Mouse (Mus musculus) left cerebral cortex, postnatal 4 days (tissue): Measurements from ENCODE around the gene Atp6v1g1. TPM values are rescaled to one million over a fixed set of nuclear protein-coding genes. Genes with fewer than 3 reads are reported as not detected.

ENCODE experiments used
- DNase-seq: peaks from one replicate; pipeline ENCODE4 v3.0.0-alpha.2; 2022
- intact Hi-C: fragments of 180-260 bp; cut with DNase I; formaldehyde crosslinking; loops from one replicate; pipeline ENCODE4 v1.15.1; 2025
- total RNA-seq, 2 experiments: library from RNA; stranded (reverse); gene quantifications; 2 replicates each; pipeline ENCODE4 v1.2.3; 2021

The Atp6v1g1 gene
- total RNA-seq, 2 experiments from 2014 or later, result 142 to 154 TPM

DNA sequence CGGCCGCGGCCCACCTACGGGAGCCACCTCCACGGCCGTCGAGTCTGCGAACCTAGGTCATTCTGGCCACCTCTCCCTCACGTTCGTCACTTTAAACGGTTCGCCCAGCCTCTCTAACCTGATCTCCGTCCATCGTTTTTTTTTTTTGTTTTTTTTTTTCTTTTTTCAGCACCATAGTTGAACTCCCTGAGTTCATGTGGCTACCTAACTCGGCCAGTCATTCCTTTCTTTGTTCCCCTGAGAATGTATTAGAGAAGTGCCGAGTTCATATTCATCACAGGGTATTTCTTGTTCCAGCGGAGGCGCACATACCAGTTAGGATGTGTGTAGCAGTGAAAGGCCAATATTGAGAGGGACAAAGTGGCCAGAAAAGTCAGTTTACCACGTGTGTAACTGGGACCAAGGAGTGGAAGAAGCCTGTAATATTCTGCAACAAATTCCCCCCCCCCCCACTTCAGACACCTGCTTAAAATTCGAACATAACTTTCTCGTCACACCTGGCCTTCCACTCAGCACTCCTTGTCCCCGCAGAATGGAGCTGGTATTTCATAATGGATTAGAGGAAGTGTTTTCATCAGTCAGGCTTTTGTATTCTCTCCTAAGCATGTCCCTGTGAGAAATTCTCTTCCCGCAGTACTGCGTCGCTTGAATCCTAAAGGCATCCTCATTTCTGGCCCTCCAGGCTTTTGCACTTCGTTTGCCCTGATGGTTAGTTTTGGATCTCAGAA is 823 bp downstream of the Atp6v1g1 start:
- DNase-seq, result no peak
- intact Hi-C loops, result no loop called here

DNA sequence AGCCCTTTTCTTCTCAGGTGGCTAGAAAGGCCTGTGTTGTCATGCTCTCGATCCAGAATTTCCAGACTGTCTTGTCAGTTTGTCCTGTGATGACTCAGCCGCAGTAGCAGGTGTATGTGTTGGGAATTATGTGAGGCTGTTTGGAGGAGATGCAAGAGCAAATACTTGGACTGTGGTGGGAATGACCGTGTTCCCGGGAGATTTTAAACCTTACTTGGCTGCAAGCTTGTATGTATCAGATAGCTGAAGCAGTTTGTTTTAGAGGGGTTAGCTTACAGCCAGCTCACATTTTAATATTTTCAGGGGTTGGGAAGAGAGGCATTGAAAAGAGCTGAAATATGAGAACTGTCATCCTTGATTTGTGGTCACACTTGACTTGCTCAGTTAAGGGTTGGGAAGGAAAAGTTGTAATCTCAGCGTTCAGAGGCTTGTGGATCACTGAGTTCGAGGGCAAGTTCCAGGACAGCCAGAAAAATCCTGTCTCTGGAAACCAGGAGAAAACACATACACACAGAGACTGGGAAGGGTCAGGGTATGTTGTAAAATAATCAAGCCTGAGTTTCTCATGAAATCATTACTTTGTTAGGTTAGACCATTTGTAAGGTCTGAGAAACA is 2.0 kb downstream of the Atp6v1g1 start:
- no peak for DNase-seq
- intact Hi-C loops, result no loop called here

DNA sequence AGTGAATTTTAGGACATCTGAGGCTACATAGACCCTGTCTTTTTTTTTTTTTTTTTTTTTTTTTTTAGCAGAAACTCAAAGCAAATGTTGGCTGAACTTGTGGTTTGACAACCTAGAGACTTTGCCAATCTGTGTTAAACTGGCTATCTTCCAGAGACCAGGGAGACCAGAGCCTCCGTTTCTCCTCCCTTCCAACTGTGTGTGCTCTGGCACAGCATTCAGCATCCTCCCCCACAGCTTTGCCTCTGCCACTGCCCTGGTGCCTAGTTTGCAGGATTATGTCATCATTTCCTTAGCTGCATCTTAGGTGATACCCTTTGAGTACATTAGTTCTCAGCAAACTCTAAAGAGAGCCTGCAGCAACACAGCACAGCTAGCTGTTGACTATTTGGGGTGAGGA is 3.2 kb downstream of the Atp6v1g1 start:
- intact Hi-C loops, result no loop called here
- DNase-seq, result no peak

DNA sequence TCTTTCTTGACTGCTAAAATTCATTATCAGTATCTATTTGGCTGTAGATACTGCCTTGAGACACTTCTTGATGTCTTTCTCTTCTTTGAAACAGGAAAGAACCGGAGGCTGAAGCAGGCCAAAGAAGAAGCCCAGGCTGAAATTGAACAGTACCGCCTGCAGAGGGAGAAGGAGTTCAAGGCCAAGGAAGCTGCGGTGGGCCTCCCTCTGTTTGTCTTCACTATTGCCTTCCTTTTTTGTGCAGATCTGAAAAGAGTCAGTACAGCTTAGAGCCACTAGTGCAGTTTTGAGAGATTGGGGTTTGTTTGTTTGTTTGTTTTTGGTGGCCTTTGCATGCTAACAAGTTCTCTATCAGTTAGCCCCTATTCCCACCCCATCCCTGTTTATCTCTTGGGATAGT is 3.9 kb downstream of the Atp6v1g1 start:
- DNase-seq, result no peak
- intact Hi-C loops, result no loop called here

DNA sequence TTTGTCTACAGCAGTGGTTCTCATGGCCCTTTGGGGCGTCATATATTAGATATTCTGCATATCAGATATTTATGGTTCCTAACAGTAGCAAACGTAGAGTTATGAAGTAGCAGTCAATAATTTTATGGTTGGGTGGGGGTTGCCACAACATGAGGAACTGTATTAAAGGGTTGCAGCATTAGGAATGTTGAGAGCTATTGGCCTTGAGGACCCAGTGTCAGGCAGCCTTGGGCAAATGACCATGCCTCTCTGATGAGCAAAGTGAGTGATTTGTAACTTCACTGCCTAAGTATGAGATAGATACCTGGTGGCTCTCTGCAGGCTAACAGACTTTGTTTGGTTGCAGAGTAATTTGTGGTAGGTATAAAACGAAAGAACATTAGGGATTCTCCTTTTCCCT is 6.3 kb downstream of the Atp6v1g1 start:
- DNase-seq, result no peak
- intact Hi-C loops, result no loop called here

DNA sequence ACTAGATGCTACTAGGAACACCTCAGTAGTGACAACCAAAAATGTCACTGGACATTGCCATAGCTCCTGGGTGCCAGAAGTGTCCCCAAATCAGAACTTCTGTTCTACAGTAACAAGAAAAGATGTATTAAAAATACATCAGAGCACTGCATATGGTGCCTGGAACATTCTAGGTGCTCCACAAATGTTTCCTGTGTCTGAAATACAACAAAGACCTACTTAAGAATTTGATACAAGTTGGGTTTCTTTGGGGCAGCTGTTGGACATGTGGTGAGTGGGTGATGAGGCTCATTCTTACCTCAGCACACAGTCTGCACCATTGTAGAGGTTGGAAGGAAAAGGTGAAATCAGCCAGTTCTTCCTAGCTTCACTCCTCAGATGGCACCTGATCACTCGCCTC is 8.3 kb downstream of the Atp6v1g1 start:
- intact Hi-C loops, result no loop called here
- DNase-seq, result no peak

DNA sequence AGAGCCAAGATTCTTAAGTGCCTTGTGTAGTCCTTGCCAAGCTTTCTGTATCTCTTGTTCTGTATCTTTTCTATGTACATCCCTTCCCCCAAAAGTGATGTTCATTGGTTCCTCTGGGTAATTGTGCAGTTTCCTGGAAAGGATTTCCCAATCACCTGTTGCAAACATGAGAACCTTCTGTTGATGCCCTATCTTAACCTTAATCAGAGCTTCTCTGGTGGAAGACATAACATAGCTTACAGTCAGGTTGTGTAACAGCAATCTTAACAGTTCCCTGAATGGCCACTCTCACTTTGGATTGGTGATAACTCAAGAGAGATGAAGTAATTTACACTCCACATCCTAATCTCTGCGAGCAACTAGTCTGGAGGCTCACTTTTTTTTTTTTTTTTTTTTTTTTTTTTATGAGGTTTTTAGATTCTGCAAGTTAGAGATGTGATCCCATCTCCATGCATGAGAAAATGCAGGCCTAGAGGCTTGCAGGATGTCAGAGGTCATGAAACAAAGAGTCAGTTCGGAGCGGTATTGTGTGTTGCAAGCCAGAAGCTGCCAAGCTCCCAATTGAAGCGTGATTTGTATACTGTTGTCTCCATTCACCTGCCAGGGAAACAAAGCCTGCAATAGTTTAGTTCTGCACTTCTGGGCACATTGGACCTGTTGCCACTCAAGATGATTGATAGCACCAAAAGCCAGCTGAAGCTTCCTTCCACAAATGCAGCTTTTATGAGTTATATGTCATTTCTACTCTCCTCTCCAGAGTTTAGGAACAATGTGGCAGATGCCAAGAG is 9.4 kb downstream of the Atp6v1g1 start:
- DNase-seq, result no peak
- intact Hi-C loops, result no loop called here

DNA sequence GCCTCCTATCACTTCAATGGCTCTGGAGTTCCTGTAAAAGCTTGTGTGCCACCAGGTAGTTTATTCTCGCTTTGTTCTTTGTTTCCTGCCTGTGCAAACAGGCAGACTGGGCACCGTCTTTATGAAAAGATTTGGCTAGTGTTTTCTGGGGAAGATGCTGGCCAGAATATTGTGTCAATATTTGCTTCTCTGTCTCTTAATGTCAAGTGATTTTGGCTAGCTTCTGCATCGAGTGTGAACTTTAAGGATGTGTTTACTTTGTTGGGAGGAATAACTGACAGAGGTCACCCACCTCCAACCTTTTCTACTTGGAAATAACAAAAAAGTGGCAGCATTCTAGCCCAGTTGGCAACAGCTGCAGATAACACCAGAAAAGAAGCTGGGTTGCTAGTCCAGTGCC is 10.0 kb downstream of the Atp6v1g1 start:
- DNase-seq, result no peak
- intact Hi-C loops, result no loop called here

DNA sequence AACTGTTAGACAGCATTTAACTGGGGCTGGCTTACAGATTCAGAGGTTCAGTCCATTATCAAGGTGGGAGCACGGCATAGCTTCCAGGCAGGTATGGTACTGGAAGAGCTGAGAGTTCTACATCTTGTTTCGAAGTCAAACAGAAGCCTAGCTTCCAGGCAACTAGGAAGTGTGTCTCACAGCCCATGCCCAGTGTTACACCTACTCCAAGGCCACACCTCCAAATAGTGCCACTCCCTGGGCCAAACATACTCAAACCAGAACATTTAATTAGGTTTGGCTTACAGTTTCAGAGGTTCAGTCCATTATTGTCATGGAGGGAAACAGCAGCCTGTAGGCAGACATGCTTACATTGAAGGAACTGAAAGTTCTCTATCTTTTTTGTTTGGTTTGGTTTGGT is 10.5 kb downstream of the Atp6v1g1 start:
- DNase-seq, result no peak
- intact Hi-C loops, result no loop called here

DNA sequence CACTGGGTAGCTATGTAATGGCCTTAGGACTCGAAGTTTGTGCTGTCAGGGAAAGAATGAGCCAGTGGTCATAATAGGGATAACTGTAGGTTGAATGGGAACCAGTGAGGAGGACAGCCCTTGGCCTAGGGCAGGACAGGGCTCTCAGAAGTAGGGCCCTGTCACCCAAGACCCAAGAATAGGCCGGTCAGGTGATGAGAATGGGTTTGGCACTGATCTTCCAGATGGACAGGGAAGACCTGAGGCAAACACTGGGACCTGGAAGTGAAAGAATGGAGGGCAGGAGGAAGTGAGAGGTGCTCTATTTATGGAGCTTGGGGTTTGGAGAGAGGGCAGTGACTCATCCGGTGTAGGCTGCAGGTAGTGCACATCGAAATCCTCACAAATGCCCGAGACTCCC is 12.1 kb downstream of the Atp6v1g1 start:
- intact Hi-C loops, result no loop called here
- no peak for DNase-seq

DNA sequence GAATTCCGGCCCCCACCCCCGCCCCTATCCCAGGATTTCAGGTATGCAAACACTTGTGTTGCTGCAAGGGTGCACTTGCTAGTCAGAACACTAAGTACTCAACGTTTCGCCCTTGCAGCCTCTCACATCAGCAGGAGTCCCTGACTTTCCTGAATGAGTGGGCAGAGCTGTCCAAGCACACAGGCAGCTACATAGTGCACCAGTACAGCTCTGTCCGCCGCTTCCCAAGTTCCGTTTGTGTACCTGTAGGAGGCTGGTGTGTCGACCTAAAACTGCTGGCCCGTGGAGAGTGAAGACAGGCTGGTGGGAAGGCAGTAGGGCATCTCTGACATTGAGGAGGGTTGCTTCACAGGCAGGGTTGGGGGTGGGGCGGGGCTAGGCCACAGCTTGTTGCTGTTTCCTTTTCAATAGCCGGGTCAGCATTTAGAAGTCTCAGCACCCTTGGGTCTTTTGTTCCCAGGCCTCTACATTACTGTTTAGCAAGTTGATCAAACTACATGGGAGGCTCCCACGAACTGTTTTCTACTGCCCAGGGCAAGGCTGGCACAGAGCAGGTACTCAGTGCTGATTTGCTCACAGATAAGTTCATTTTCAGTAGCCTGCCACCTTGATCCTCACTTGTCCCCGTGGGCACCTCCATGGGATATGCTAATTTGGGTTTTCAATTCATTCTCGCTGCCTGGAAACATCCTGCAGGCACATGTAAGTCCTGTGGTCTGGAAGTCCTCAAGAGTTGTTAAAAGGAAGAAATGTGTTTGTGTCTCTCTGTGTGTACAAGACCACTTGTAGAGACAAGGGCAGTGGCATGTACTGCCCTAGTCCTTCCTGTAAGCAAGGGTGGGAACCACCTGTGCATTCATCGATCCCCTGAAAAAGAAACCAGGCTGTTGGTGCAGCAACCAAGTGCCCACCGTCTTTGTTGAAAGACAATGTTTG is 12.8 kb downstream of the Atp6v1g1 start:
- intact Hi-C loops, result no loop called here
- no peak for DNase-seq

DNA sequence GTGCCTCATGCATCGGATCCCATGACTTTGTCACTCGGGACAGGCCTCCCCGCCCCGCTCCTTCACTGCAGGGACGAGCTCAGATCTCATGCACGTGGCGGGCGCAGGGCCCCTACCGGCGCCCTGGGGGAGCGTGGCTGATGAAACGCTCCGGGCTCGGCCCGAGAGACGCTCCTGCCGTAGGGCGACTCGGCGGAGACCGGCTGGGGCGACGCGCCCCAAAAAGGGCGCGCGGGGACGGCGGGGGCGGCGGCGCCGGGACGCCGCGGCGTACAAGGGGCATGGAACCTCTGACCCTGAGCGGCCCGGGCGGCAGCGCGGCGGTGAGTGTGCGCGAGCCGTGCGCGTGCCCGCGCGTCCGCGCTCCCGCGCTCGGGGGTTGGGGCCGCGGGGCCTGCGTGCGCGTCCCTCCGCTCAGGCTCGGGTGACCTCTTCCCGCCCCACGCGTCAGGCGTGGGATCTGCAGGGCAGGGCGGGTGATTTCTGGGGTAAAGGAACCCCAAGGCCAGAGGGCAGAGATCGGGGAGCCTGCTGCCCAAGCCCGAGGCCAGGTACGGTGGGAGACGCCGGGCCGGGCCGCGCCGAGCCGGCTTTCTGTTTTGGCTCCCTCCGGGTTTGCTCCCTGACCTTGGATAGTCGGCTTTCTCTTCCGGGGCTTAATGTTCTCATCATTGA is 14.0 kb downstream of the Atp6v1g1 start, which contains the start of gene Tmem268:
Gene Tmem268 (plus strand): TSS at position 375 of the 675 bp plus-strand sequence.
- intact Hi-C loops, result no loop called here
- DNase-seq, result peak; percentile 73

DNA sequence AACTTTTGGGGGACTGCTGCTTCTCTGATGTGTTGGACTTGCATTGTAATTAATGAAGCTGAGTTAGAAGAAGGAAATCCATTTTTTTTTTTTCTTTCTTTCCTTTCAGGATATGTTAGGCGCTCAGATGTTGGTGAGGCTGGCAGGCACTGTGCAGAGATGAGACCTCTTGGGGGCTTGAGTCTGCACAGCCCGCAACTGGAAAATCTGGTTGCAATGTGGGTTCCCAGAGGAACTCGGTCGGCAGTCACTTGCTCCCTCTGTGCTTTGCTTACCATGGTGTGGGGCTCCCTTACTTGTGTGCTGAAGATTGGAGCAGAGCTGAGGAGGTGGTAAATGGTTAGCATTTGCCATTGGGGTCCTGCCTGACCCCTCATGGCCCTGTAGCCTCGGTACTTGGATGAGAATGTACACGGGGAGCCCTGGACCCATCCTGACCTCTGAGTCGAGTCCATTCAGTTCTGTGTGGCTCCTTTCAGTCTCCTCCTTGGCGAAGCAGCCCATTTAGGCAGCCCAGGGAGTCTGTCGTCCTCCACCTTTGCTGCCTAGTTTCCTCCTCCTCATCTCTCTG is 14.6 kb downstream of the Atp6v1g1 start:
- intact Hi-C loops, result no loop called here
- DNase-seq, result no peak

DNA sequence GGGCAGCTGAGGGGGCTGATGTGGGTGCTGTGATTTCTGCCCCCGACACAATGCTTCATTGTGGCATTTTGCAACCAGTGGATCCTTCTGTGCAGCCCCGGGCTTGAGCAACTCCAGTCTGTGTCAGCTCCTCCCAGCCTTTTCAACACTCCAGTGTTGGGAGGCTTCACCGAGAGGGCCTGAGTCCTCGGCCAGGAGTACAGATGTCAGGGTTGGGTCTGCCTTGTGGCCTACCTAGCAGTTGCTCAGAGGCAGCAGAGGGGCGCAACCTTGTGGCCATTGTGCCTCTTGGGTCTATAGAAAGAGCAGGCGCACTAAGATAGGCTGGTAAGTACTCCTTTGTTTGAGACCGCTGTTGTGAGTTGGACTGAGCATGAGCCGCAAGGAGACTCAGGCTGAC is 15.5 kb downstream of the Atp6v1g1 start:
- intact Hi-C loops, result no loop called here
- no peak for DNase-seq

DNA sequence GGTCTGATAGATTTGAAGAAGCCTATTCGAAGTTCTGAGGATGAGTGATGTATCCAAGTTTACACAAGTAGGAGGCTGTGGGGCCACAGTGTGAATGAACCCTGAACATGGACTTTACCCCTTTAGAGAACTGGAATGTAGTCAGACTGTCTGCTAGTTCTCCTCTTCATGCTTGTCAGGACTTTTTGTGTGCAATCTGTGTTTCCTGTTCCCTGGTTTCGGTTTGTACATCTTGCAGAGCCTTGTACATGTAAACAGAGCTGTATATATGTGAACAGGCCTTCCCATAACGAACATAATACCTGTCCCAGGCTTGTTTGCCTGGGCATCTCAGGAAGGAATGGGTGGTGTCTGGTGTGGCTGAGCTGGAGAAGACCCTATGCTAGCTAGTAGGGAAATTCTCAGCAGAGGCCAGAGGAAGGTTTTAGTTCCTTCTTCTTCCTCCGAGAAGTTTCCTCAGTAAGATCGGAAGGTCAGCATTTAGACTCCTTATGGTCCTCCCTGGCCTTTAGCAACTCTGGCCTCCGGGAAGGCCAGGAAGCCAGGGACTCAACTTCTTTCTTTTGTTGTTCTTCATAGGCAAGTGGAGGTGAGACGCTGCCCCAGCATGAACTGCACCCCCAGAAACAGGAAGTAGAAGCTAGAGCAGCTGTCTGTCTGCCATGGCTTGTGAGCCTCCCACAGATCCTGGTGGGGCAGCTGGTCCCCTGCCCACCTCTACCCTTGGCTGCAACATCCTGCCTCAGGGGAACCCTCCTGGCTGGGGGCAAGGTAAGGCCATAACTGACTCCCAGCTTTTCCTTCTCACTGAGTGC is 17.5 kb downstream of the Atp6v1g1 start:
- no peak for DNase-seq
- intact Hi-C loops, result no loop called here

DNA sequence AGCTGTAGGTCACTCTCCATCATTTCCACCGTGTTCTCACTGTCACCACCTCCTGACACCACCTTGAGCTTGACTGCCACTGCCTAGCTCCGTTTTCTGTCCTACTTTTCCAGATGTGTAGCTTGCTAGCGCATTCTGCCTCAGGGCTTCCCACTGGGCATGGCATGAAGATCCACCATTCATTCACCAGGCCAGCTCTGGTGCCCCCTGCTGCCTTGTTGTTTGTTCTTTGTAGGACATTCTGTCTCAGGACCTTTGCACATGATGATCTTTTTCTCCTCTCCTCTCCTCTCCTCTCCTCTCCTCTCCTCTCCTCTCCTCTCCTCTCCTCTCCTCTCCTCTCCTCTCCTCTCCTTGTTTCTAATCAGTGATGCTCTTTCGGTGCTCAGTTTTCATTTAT is 18.2 kb downstream of the Atp6v1g1 start:
- intact Hi-C loops, result no loop called here
- no peak for DNase-seq

DNA sequence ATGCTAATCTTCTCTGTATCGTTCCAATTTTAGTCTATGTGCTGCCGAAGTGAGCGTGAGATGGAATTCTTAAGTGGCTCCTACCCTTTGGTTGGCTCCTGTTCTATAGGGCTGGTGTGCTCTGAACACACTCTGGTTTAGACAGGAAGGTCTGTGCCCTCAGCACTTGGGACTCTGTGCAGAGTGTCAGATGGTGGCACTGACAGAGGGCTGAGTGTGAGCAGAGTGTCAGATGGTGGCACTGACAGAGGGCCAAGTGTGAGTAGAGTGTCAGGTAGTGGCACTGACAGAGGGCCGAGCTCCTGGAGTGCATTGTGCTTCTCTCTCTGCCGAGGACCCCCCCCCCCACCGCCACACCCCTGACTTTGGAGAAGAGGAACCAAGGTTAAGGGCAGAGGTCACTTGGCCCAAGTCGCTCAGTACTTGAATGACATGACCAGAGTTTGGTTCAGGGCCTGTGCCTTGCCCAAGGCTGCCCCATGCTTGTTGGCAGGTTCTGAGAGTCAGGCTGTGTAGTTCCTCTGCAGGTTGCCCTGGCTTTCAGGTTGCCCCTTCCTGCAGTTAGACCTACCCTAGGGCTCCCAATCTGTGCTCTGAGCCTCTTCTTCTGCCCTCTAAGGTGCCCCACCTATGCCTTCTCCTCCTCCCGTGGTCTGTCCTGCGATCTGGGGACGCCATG is 23.3 kb downstream of the Atp6v1g1 start:
- intact Hi-C loops, result no loop called here
- no peak for DNase-seq

DNA sequence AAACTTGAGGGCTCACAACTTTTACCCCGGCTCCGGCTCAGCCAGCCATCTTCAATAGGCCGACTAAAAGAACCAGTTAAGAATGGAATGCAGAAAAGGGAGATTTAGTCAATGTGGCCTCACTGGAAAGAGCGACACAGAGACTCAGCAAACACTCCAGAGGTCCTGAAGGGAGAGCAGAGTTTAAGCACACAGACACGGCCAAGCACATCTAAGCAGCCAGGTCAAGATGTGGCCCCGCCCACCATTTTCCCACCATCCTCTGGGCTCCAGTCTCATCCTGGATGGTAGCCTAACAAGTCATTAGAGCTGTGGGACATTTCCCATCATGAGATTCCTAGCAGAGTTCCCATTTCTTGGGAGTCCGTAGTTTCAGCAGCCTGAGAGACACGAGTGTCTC is 24.8 kb downstream of the Atp6v1g1 start:
- no peak for DNase-seq

More for the DNA sequence above, 24.8 kb downstream of the Atp6v1g1 start:
- intact Hi-C loops, result no loop called here
